Mouse (Mus musculus) testis, adult 2 months (tissue): ENCODE measurements around the gene Ddx39b.

Source experiments
- CTCF ChIP-seq: fragments of 200-500 bp; IDR thresholded peaks from 2 replicates; pipeline ENCODE4 v1.5.1; 2012; ENCODE audit warnings: low read depth, mild to moderate bottlenecking, inconsistent platforms, low read length, moderate library complexity; ENCODE audit not compliant: control insufficient read depth, insufficient read depth, insufficient replicate concordance
- POLR2A ChIP-seq: fragments of 200-500 bp; IDR thresholded peaks from 2 replicates; pipeline ENCODE4 v1.6.1; 2012; ENCODE audit warnings: low read depth, mild to moderate bottlenecking, inconsistent platforms, low read length, moderate library complexity; ENCODE audit not compliant: control insufficient read depth

GRCm38 (mm10) chr17:35278957-35279688 lies 37.6 kb downstream of the Ddx39b start:
- TF ChIP-seq CTCF = no peak
- TF ChIP-seq POLR2A = no peak
